8 mouse cellular contexts compared by ENCODE assay signal in genomic region chr2:167071641-167072601, GRCm38 (mm10). TPM values are rescaled to one million over a fixed set of nuclear protein-coding genes. Genes with fewer than 3 reads are reported as not detected.
DNase-seq lines count a peak whose midpoint lies in the region; ATAC-seq and TF ChIP-seq lines count a peak whose summit lies in the region.

No protein-coding gene starts in this region.

- H3K4me3 ChIP-seq in E14TG2a.4 (replicated peaks; ENCODE audit: low read length): peak overlapping the region; percentile 74
- peak overlapping the region; percentile 45 for H3K4me3 ChIP-seq in forebrain, embryonic 12.5 days (replicated peaks)
- H3K4me3 ChIP-seq in heart, postnatal 0 days (ENCODE audit: low read depth, low read length): peak overlapping the region; percentile 49
- H3K4me3 ChIP-seq in liver, embryonic 14.5 days (ENCODE audit: insufficient read depth in 1 of 2, low read depth in 2 of 2, low read length in 2 of 2): peak overlapping the region; percentile 48 to 61
- peak overlapping the region; percentile 53 for H3K4me3 ChIP-seq in stomach, embryonic 15.5 days (replicated peaks)

- H3K9ac ChIP-seq in forebrain, embryonic 12.5 days: peak overlapping the region; percentile 58
- no peak overlapping the region; the same call in 1 of the 2 replicates for H3K9ac ChIP-seq in heart, postnatal 0 days (replicated peaks; ENCODE audit: low read depth, low read length)
- peak overlapping the region; percentile 28 for H3K9ac ChIP-seq in liver, embryonic 14.5 days (replicated peaks)
- peak overlapping the region; percentile 19; the same call in 1 of the 2 replicates for H3K9ac ChIP-seq in stomach, embryonic 15.5 days

- DNase-seq in c-Kit-positive CD71-positive TER-119-positive erythroid progenitor cells, embryonic 14.5 days (ENCODE audit: low spot score): peak; percentile 90
- peak; percentile 92 for DNase-seq in heart, postnatal 0 days (ENCODE audit: low spot score)
- peak; percentile 95 to 99 for DNase-seq in kidney, postnatal 36 days
- peak; percentile 78 to 84 (median 78) for DNase-seq in liver, embryonic 14.5 days (ENCODE audit: low read depth in 3 of 3, low spot score in 3 of 3)
- peak; percentile 98 for DNase-seq in neural tube, embryonic 10.5 days (ENCODE audit: extremely low spot score, low spot score)

- H3K27ac ChIP-seq in forebrain, embryonic 12.5 days: peak overlapping the region; percentile 76
- H3K27ac ChIP-seq in heart, postnatal 0 days (ENCODE audit: low read depth): no peak overlapping the region
- H3K27ac ChIP-seq in liver, embryonic 14.5 days: peak overlapping the region; percentile 22
- H3K27ac ChIP-seq in stomach, embryonic 15.5 days: peak overlapping the region; percentile 71

- H3K4me2 ChIP-seq in forebrain, embryonic 12.5 days: peak overlapping the region; percentile 62
- H3K4me2 ChIP-seq in heart, postnatal 0 days (ENCODE audit: low read depth, low read length): peak overlapping the region; percentile 71
- peak overlapping the region; percentile 77 for H3K4me2 ChIP-seq in liver, embryonic 14.5 days (ENCODE audit: low read depth)
- peak overlapping the region; percentile 75 for H3K4me2 ChIP-seq in stomach, embryonic 15.5 days

- peak; percentile 95 for ATAC-seq in forebrain, embryonic 12.5 days (ENCODE audit: low FRiP score)
- peak; percentile 95 for ATAC-seq in heart, postnatal 0 days (ENCODE audit: insufficient read depth, low read depth)
- peak; percentile 91 for ATAC-seq in liver, embryonic 14.5 days (ENCODE audit: insufficient read depth)
- ATAC-seq in stomach, embryonic 15.5 days (ENCODE audit: insufficient read depth, low FRiP score, low read depth): peak; percentile 95

- H3K27me3 ChIP-seq in E14TG2a.4 (ENCODE audit: insufficient read depth, low read length): no peaks in the 10 kb centered on the region
- no peaks in the 10 kb centered on the region for H3K27me3 ChIP-seq in forebrain, embryonic 12.5 days
- H3K27me3 ChIP-seq in heart, postnatal 0 days (ENCODE audit: control insufficient read depth, insufficient read depth, low read length): no peaks in the 10 kb centered on the region
- H3K27me3 ChIP-seq in liver, embryonic 14.5 days (ENCODE audit: control insufficient read depth, insufficient read depth, low read length): no peaks in the 10 kb centered on the region
- H3K27me3 ChIP-seq in stomach, embryonic 15.5 days (replicated peaks): no peaks in the 10 kb centered on the region

- 7% methylated on average over 22 of the region's 22 CpGs for WGBS in forebrain, embryonic 12.5 days
- WGBS in heart, postnatal 0 days: 9% methylated on average over 22 of the region's 22 CpGs
- 8% methylated on average over 22 of the region's 22 CpGs for WGBS in liver, embryonic 14.5 days (ENCODE audit: insufficient replicate concordance)
- WGBS in stomach, embryonic 15.5 days: 7% methylated on average over 22 of the region's 22 CpGs

- no peak for TF ChIP-seq EP300 in heart, postnatal 0 days (IDR thresholded peaks at IDR 0.05; ENCODE audit: low read depth)
- no peak for TF ChIP-seq EP300 in liver, embryonic 14.5 days (IDR thresholded peaks at IDR 0.05; ENCODE audit: low read depth)

- peaks cover 61% of the 10 kb centered on the region for H3K4me1 ChIP-seq in E14TG2a.4 (replicated peaks; ENCODE audit: low read depth, low read length)
- 0 out of 2 replicates have a peak, but pooled peaks cover 7% of the 10 kb centered on the region for H3K4me1 ChIP-seq in forebrain, embryonic 12.5 days
- H3K4me1 ChIP-seq in heart, postnatal 0 days (ENCODE audit: control insufficient read depth, insufficient read depth): no peaks in the 10 kb centered on the region
- H3K4me1 ChIP-seq in liver, embryonic 14.5 days (replicated peaks; ENCODE audit: control insufficient read depth in 2 of 2, insufficient read depth in 2 of 2, low read length in 1 of 2): peaks cover 0 to 10% of the 10 kb centered on the region in 2 experiments; a peak in 2 of 4 replicates
- H3K4me1 ChIP-seq in stomach, embryonic 15.5 days: peaks cover 9% of the 10 kb centered on the region; the same call in 1 of the 2 replicates

- peak; percentile 97 for TF ChIP-seq CTCF in E14TG2a.4 (conservative IDR thresholded peaks at IDR 0.05; ENCODE audit: low read length)
- peak; percentile 100 for TF ChIP-seq CTCF in heart, postnatal 0 days (IDR thresholded peaks at IDR 0.05; ENCODE audit: low read depth)
- TF ChIP-seq CTCF in liver, embryonic 14.5 days (IDR thresholded peaks at IDR 0.05; ENCODE audit: low read depth): peak; percentile 100

- H3K36me3 ChIP-seq in E14TG2a.4 (ENCODE audit: insufficient read depth, low read length): no peaks in the 10 kb centered on the region
- peaks cover 2% of the 10 kb centered on the region for H3K36me3 ChIP-seq in forebrain, embryonic 12.5 days (replicated peaks)
- no peaks in the 10 kb centered on the region for H3K36me3 ChIP-seq in heart, postnatal 0 days (replicated peaks; ENCODE audit: control insufficient read depth, insufficient read depth, low read length)
- H3K36me3 ChIP-seq in liver, embryonic 14.5 days (replicated peaks; ENCODE audit: control insufficient read depth, insufficient read depth, low read depth): no peaks in the 10 kb centered on the region
- H3K36me3 ChIP-seq in stomach, embryonic 15.5 days: no peaks in the 10 kb centered on the region

- peaks cover 8% of the 10 kb centered on the region for H3K9me3 ChIP-seq in E14TG2a.4 (ENCODE audit: low read length)
- no peaks in the 10 kb centered on the region for H3K9me3 ChIP-seq in forebrain, embryonic 12.5 days
- H3K9me3 ChIP-seq in heart, postnatal 0 days (replicated peaks; ENCODE audit: control insufficient read depth, low read length): no peaks in the 10 kb centered on the region
- H3K9me3 ChIP-seq in liver, embryonic 14.5 days (ENCODE audit: control insufficient read depth, low read length): no peaks in the 10 kb centered on the region
- no peaks in the 10 kb centered on the region for H3K9me3 ChIP-seq in stomach, embryonic 15.5 days

RNA-seq across cellular contexts. Expression of gene Znfx1, which starts 9.1 kb away (rescaled TPM):
- 8.5 and 9.2 TPM in 2 replicates for polyA plus RNA-seq in forebrain, embryonic 12.5 days (2016; fragmentation: Nextera tagmentation; extraction: Ambion mirVana)
- 25.0 and 35.4 TPM in 2 replicates for total RNA-seq in heart, postnatal 0 days (2014; rRNA removed; ENCODE audit: low replicate concordance)
- polyA plus RNA-seq in heart, postnatal 0 days (2015; fragmentation: Nextera tagmentation; extraction: Ambion mirVana): 6.0 and 6.9 TPM in 2 replicates
- polyA plus RNA-seq in liver, embryonic 14.5 days (2012; rRNA removed): 7.7 and 7.8 TPM in 2 replicates
- polyA plus RNA-seq in liver, embryonic 14.5 days (2014; fragmentation: Nextera tagmentation; extraction: Ambion mirVana): 6.7 and 8.2 TPM in 2 replicates
- 7.9 TPM in 2 replicates for polyA plus RNA-seq in stomach, embryonic 15.5 days (2015; fragmentation: Nextera tagmentation; extraction: Ambion mirVana)

RNA-seq across cellular contexts. Expression of gene Ddx27, which starts 56.9 kb away (rescaled TPM):
- polyA plus RNA-seq in forebrain, embryonic 12.5 days (2016; fragmentation: Nextera tagmentation; extraction: Ambion mirVana): 55.9 and 56.6 TPM in 2 replicates
- total RNA-seq in heart, postnatal 0 days (2014; rRNA removed; ENCODE audit: low replicate concordance): 11.1 and 13.9 TPM in 2 replicates
- polyA plus RNA-seq in heart, postnatal 0 days (2015; fragmentation: Nextera tagmentation; extraction: Ambion mirVana): 17.2 and 17.3 TPM in 2 replicates
- 26.4 and 39.5 TPM in 2 replicates for polyA plus RNA-seq in liver, embryonic 14.5 days (2012; rRNA removed)
- polyA plus RNA-seq in liver, embryonic 14.5 days (2014; fragmentation: Nextera tagmentation; extraction: Ambion mirVana): 26.5 and 30.2 TPM in 2 replicates
- 47.4 and 50.4 TPM in 2 replicates for polyA plus RNA-seq in stomach, embryonic 15.5 days (2015; fragmentation: Nextera tagmentation; extraction: Ambion mirVana)
